Mouse (Mus musculus): ENCODE data around the gene Wwox.

- no peak for TF ChIP-seq POLR2A (IDR thresholded peaks at IDR 0.05; ENCODE audit: borderline replicate concordance, low read depth, low read length)
- TF ChIP-seq CTCF (IDR thresholded peaks at IDR 0.05; ENCODE audit: low read depth, low read length): no peak
These were observed 551.6 kb downstream of the Wwox start for GRCm38 (mm10) chr8:114990865-114991613.
